Mouse (Mus musculus) stomach, postnatal 0 days (tissue): Measurements from ENCODE around the gene Skiv2l. TPM values are rescaled to one million over a fixed set of nuclear protein-coding genes. Genes with fewer than 3 reads are reported as not detected.
A peak's percentile ranks its signal among the peaks of the same experiment; 100 is the strongest.

ENCODE experiments used
- ATAC-seq: fragments of 200-750 bp; cut with Nextera tagmentation; 2 replicates; pipeline ENCODE4 v1.8.0; 2017; ENCODE audit not compliant: low FRiP score, low TSS enrichment
- DNase-seq: peaks from one replicate; pipeline ENCODE4 v3.0.0-alpha.2; 2016; ENCODE audit warnings: low spot score
- H3K27ac ChIP-seq: fragments of 300-500 bp; sonication (generic); replicated peaks from 2 replicates; pipeline ENCODE4 v1.5.1; 2014; ENCODE audit warnings: mild to moderate bottlenecking, control low read depth
- H3K27me3 ChIP-seq: fragments of 300-500 bp; sonication (generic); 2 replicates; pipeline ENCODE4 v1.6.1; 2014; ENCODE audit warnings: low read length; ENCODE audit not compliant: control insufficient read depth, insufficient read depth
- H3K36me3 ChIP-seq: fragments of 300-500 bp; sonication (generic); 2 replicates; pipeline ENCODE4 v1.6.1; 2014; ENCODE audit warnings: low read length, mixed read lengths; ENCODE audit not compliant: control insufficient read depth, insufficient read depth
- H3K4me1 ChIP-seq: fragments of 300-500 bp; sonication (generic); replicated peaks from 2 replicates; pipeline ENCODE4 v1.6.1; 2014; ENCODE audit warnings: antibody characterized with exemption; ENCODE audit not compliant: control insufficient read depth, insufficient read depth
- H3K4me2 ChIP-seq: fragments of 300-500 bp; sonication (generic); replicated peaks from 2 replicates; pipeline ENCODE4 v1.6.1; 2014; ENCODE audit warnings: low read depth, mild to moderate bottlenecking, control low read depth, moderate library complexity
- H3K4me3 ChIP-seq: fragments of 300-500 bp; sonication (generic); 2 replicates; pipeline ENCODE4 v1.5.1; 2014; ENCODE audit warnings: low read depth, low read length, control low read depth
- H3K9ac ChIP-seq: fragments of 300-500 bp; sonication (generic); 2 replicates; pipeline ENCODE4 v1.6.1; 2014; ENCODE audit warnings: mild to moderate bottlenecking, low read length, control low read depth, mixed read lengths
- H3K9me3 ChIP-seq: fragments of 300-500 bp; sonication (generic); 2 replicates; pipeline ENCODE4 v1.6.1; 2016; ENCODE audit warnings: low read length; ENCODE audit not compliant: control insufficient read depth
- CTCF ChIP-seq: IDR thresholded peaks from 2 replicates; pipeline ENCODE4 v1.5.1; 2016; ENCODE audit warnings: antibody characterized with exemption, low read depth, mild to moderate bottlenecking, moderate library complexity
- EP300 ChIP-seq: optimal IDR thresholded peaks from 2 replicates; pipeline ENCODE3; 2016; ENCODE audit warnings: antibody characterized with exemption
- WGBS: fragments of 180-500 bp; shearing (Covaris S2); extraction: QIAGEN DNeasy Blood & Tissue Kit; methylation state at CpG from one replicate; pipeline ENCODE4 v1.1.7; 2014; 5-methylcytosine and 5-hydroxymethylcytosine counted together
- polyA plus RNA-seq: library from polyadenylated mRNA; unstranded; fragments of >200 nt; fragmentation: Nextera tagmentation; extraction: Ambion mirVana; gene quantifications from 2 replicates; pipeline ENCODE4 v1.2.1, GENCODE M21; 2015

Gene Skiv2l
- polyA plus RNA-seq, 1 experiment from 2014 or later, result 22.5 TPM

DNA sequence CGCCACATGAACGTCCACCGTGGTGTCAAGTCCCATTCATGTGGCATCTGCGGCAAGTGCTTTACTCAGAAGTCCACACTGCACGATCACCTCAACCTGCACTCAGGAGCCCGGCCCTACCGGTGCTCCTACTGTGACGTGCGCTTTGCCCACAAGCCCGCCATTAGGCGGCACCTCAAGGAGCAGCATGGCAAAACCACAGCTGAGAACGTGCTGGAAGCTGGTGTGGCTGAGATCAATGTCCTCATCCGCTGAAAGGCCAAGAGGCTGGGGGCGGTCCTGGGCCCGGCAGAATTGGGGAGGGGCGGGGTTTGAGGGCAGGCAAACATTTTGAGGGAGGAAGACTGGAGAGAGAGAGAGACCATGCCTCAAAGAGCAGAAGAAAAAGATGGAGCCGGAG lies 46.4 kb upstream of the Skiv2l start:
- DNase-seq, result no peak
- Histone ChIP-seq H3K27me3 (no peaks in the 10 kb centered on the region), H3K36me3 (no peaks in the 10 kb centered on the region), H3K4me2 (no peak overlapping the region), H3K9ac (no peak overlapping the region), H3K4me1 (no peaks in the 10 kb centered on the region), H3K27ac (no peak overlapping the region), H3K9me3 (no peaks in the 10 kb centered on the region), H3K4me3 (no peak overlapping the region)
- no peak for ATAC-seq
- 81% methylated on average over 17 of the region's 17 CpGs for whole genome bisulfite sequencing
- TF ChIP-seq EP300 (no peak), CTCF (no peak)

DNA sequence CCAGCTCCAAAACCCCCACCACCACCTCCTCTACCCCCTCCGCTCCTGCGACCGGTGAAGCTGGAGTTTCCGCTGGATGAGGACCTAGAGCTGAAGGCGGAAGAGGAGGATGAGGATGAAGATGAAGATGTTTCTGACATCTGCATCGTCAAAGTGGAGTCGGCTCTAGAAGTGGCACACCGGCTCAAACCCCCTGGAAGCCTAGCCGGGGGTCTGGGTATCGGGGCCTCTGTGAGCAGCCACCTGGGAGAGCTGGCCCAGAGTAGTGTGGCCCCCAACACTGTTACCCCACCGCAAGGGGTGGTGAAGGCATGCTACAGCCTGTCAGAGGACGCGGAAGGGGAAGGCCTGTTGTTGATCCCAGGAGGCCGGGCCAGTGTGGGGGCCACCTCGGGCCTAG lies 45.7 kb upstream of the Skiv2l start:
- Histone ChIP-seq H3K9me3 (no peaks in the 10 kb centered on the region), H3K4me1 (no peaks in the 10 kb centered on the region), H3K4me3 (no peak overlapping the region), H3K27ac (no peak overlapping the region), H3K9ac (no peak overlapping the region), H3K4me2 (no peak overlapping the region), H3K27me3 (no peaks in the 10 kb centered on the region), H3K36me3 (no peaks in the 10 kb centered on the region)
- DNase-seq (no peak), ATAC-seq (no peak)
- TF ChIP-seq EP300 (no peak), CTCF (no peak)
- WGBS, result 88% methylated on average over 15 of the region's 15 CpGs

- Histone ChIP-seq H3K9ac (peak overlapping the region; percentile 79), H3K4me2 (peak overlapping the region; percentile 91), H3K4me3 (peak overlapping the region; percentile 75), H3K27me3 (no peaks in the 10 kb centered on the region), H3K9me3 (no peaks in the 10 kb centered on the region), H3K4me1 (no peaks in the 10 kb centered on the region), H3K36me3 (no peaks in the 10 kb centered on the region), H3K27ac (peak overlapping the region; percentile 80)
- peak; percentile 59 for DNase-seq
- peak; percentile 4; the same call in 1 of the 2 replicates for ATAC-seq
- WGBS, result 12% methylated on average over 31 of the region's 51 CpGs
- TF ChIP-seq EP300 (no peak), CTCF (no peak)
Measured at GRCm38 (mm10) chr17:34894801-34895530, 45.0 kb upstream of the Skiv2l start.

- Histone ChIP-seq H3K9ac (peak overlapping the region; percentile 79), H3K4me3 (peak overlapping the region; percentile 75), H3K9me3 (no peaks in the 10 kb centered on the region), H3K36me3 (no peaks in the 10 kb centered on the region), H3K27me3 (no peaks in the 10 kb centered on the region), H3K4me1 (no peaks in the 10 kb centered on the region), H3K27ac (peak overlapping the region; percentile 80), H3K4me2 (peak overlapping the region; percentile 91)
- DNase-seq (peak; percentile 95), ATAC-seq (peak; percentile 88)
- TF ChIP-seq CTCF (peak; percentile 49; the same call in 1 of the 2 replicates), EP300 (no peak)
- WGBS, result under 1% methylated on average over 17 of the region's 51 CpGs
Measured at GRCm38 (mm10) chr17:34894074-34894597, 44.1 kb upstream of the Skiv2l start.

- Histone ChIP-seq H3K27me3 (no peaks in the 10 kb centered on the region), H3K27ac (peak overlapping the region; percentile 80; the same call in 1 of the 2 replicates), H3K9ac (no peak overlapping the region), H3K4me2 (peak overlapping the region; percentile 91; the same call in 1 of the 2 replicates), H3K9me3 (no peaks in the 10 kb centered on the region), H3K4me1 (no peaks in the 10 kb centered on the region), H3K36me3 (no peaks in the 10 kb centered on the region), H3K4me3 (peak overlapping the region; percentile 75)
- 76% methylated on average over 12 of the region's 12 CpGs for WGBS
- no peak for DNase-seq
- TF ChIP-seq EP300, result no peak
- TF ChIP-seq CTCF, result no peak
- no peak for ATAC-seq
Measured at GRCm38 (mm10) chr17:34893072-34893824, 43.2 kb upstream of the Skiv2l start.

DNA sequence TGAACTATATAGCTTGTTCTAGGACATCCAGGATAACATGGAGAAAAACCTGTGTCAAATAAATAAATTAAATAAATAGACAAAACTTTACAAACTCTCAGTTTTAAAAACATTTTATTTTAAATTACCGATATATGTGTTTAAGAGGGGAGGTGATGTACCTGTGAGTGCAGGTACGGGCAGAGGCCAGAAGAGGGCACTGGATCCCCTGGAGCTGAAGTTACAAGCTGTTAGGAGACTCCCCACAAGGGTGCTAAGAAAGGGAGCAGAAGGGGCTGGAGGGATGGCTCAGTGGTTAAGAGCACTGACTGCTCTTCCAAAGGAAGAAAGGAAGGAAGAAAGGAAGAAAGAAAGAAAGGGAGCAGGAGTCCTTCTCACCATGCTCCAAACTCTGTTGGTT lies 41.4 kb upstream of the Skiv2l start:
- Histone ChIP-seq H3K4me3 (no peak overlapping the region), H3K4me1 (no peaks in the 10 kb centered on the region), H3K36me3 (no peaks in the 10 kb centered on the region), H3K27me3 (no peaks in the 10 kb centered on the region), H3K4me2 (no peak overlapping the region), H3K9me3 (no peaks in the 10 kb centered on the region), H3K9ac (no peak overlapping the region), H3K27ac (no peak overlapping the region)
- TF ChIP-seq CTCF (peak; percentile 38; the same call in 1 of the 2 replicates), EP300 (no peak)
- no peak for ATAC-seq
- 93% methylated on average over 2 of the region's 2 CpGs for WGBS
- no peak for DNase-seq
